Mouse (Mus musculus): ENCODE measurements around the gene Lsm11. TPM values are rescaled to one million over a fixed set of nuclear protein-coding genes. Genes with fewer than 3 reads are reported as not detected.

Lsm11 gene
- total RNA-seq, 2 experiments from 2014 or later, result 30.7 to 32.7 TPM

DNA sequence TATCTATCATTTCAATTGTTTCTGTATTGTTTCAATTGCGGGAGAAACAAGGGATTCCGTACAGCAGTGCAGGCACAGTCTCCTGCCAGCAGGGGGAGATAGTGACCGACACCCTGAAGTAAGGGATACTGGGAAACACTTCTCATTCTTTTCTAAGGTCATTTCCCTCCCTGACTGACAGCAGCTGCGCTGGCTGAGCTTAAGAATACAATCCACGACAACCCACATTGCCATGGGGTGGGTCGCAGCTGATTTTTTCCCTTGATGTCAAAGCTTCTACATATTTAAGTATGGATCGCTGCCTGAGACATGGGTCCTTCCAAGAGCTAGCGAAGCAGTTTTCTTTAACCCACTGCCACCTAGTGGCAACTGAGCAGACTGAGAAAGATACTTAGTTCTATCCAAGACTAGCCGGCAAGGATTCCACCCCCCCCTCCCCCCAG, 18.1 kb downstream of the Lsm11 start:
- peak; percentile 71 to 74 for DNase-seq

DNA sequence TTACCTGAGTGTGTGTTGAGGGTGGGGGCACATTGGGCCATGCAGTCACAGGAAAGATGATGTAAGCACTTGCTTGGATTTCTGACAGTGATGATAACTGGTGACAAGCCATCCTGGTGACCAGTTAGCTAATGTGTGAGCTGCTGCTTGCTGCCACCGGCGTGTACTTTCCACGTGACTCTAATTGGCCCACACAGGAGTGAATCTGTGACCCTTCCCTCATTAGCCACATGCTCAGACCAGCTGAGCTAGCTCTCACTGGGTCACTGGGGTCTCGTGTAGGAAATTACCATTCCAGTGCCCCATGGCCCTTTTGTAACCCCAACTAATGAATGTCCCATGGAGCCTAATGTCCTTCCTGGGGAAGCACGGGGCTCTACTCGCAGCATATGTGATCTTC, 19.3 kb downstream of the Lsm11 start:
- no peak for DNase-seq

DNA sequence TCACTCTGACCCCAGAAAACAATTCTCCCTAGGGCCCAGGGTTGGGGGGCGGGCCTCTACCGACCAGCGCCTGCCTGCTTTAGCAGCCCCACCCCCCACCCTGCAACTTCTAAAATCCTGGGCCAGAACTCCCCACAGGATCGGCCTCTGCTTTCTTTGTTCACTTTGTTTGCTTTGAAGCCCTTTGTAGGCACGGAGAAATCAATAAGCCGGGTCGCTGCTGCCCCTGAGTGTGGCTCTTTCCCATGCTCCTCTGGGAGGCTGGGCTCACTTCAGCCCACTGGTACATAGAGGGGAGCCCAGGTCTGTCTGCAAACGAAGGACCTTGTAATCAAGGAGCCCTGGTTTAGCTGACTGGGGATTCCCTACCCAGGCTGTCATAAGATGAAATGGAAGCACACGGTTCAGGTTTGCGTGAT, 23.2 kb downstream of the Lsm11 start:
- DNase-seq, result no peak

DNA sequence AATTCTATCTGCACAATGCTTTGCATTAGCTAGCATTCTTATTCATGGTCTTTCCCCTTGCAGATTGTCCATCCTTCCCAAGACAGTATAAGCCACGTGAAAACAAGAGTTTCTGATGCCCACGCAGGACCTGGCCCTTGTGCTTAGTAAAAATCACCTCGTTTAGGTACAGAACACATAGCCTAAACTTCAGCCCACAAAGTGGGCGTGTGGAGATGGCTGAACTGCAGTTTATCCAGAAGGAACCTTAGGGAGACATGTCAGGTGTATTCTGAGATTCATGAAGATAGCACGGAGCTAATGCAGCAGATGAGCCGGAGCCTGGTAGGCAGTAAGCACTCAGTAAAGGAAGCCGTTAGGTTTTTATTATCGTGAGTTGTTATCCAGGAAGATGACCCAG, 23.7 kb downstream of the Lsm11 start:
- DNase-seq, result no peak

DNA sequence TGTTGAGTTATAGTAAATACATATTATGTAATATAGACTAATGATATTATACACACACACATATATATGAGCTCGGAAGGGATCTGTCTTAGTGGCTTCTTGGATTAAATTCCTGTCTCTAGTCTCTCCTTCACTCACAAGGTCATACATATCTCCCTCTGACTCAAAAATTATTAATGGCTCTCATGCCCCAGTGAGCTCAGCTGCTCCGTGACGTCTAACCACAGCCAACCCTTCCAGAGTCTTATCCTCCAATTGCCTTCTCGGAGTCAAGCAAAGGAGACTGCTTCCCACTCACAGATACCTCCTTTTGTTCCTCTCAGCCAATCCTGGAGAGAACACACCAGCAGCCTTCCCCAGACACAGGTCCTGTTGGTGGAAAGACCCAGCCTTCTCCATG, 25.9 kb downstream of the Lsm11 start:
- DNase-seq, result no peak

DNA sequence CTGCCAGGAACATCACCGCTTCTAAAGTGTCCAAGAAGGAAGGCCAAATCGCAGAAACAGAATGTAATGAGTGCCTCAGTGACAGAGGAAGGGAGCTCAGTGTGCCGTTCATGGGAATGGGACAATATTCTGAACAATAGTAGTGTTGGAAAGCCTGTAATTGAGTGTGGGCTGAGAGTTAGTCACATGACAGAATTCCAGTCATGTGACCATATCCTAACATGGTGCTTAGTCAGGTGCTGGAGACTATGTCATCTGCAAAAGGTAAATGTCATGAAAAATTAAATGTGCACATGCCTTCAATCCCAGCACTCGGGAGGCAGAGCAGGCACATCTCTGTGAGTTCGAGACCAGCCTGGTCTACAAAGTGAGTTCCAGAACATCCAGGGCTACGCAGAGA, 26.7 kb downstream of the Lsm11 start:
- no peak for DNase-seq

DNA sequence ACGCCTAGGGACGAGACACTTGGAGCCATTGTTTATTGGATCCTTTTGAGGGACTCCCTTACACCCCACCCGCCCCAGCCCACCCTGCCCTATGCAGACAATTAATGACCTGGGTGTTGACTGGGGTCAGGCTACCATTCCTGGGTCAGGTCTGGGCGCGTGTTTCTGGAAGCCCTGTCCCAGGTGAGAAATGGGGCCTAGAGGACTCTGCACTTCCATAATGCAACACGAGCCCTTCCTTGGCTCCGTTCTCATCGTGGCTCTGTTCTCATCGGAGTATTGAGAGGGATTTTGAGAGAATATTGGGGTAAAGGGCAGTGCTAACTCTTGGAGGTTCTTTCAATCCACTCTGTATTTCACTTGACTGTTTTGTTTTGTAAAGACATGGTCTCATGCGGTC, 28.5 kb downstream of the Lsm11 start:
- no peak for DNase-seq

DNA sequence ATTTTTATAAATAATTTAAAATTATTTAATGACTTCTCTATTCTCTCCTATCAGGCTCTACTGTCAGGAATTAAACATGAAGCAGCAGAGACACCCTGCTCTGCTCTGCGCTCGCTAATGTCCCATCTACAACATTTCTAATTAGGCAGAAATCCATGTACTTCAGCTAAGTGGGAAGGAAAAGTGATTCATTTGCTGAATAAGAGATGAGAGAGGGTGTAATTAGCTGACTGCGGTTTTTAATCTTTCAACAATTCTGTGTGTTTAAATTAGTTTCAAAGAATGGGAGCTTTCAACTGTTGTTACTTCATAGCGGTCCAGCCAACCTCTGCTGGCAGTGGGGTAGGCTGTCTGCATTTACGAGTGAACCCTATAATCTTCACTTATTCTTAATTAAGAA, 34.0 kb downstream of the Lsm11 start:
- no peak for DNase-seq

DNA sequence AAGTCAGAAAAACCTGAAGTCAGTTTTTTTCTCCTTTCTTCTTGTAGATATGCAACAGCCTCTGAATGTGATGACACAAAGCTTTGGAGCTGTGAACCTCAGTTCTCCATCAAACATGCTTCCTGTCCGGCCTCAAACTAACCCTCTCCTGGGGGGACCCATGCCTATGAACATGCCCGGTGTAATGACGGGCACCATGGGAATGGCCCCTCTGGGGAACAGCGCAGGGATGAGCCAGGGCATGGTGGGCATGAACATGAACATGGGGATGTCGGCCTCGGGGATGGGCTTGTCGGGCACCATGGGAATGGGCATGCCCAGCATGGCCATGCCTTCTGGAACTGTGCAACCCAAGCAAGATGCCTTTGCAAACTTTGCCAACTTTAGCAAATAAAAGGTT, 35.8 kb downstream of the Lsm11 start:
- no peak for DNase-seq

DNA sequence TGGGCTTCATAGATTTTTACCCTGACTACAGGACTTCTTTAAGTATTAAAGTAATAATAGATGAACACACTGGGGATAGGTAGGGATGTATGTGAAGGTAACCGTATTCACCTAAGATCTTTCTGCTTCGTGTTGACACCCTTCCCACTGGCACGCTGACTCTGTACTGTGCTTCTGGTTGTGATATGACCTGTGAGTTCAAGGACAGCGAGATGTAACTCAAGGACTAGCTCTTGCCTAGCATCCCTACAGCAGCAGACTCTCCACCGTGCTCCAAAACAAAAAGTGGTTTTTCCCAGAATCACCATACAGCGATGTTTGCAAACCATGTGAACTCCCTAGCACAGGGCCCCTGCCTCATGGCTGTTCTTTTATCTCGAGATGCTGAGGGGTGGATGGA, 36.7 kb downstream of the Lsm11 start:
- no peak for DNase-seq

DNA sequence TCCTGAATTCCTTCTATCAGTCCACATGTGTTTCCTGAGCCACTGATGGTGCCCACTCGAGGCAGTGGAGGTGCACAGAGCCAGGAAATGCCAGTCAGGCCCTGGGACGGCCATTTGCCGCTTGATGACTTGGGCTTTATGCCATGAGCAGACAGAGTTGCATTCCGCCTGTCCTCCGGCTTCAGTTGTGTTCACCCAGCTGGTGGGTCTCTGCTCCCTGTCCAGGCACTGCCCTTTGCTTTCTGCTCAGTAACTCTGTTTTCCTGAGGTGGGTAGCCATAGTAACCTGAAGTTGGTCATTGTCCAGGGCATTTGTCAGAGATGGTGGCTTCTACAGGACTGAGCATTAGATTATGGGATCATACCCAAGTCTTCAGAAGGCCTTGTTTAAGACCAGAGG, 37.4 kb downstream of the Lsm11 start:
- DNase-seq, result no peak

DNA sequence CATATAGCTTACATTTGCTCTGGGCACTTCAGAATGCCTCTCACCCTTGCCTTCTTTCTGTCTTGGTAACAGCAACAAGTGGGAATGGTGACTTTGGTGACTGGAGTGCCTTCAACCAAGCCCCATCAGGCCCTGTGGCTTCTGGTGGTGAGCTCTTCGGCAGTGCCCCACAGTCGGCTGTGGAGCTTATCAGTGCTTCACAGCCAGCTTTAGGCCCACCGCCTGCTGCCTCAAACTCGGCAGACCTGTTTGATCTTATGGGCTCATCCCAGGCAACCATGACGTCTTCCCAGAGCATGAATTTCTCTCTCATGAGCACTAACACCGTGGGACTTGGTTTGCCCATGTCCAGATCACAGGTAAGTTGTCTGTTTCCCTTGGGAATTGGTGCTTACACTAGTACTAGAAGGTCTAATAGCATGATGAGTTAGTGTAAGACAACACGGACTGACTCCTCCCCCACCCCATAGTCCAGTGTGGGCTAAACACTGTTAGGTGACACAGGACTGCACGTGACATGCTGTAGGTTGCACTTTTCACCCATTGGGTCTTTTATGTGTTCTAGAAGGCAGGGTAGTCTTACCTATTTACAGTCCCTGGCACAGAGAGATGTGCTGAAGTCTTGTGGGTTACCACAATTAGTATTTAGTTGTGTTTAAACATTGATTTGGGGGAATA, 38.5 kb downstream of the Lsm11 start:
- no peak for DNase-seq

DNA sequence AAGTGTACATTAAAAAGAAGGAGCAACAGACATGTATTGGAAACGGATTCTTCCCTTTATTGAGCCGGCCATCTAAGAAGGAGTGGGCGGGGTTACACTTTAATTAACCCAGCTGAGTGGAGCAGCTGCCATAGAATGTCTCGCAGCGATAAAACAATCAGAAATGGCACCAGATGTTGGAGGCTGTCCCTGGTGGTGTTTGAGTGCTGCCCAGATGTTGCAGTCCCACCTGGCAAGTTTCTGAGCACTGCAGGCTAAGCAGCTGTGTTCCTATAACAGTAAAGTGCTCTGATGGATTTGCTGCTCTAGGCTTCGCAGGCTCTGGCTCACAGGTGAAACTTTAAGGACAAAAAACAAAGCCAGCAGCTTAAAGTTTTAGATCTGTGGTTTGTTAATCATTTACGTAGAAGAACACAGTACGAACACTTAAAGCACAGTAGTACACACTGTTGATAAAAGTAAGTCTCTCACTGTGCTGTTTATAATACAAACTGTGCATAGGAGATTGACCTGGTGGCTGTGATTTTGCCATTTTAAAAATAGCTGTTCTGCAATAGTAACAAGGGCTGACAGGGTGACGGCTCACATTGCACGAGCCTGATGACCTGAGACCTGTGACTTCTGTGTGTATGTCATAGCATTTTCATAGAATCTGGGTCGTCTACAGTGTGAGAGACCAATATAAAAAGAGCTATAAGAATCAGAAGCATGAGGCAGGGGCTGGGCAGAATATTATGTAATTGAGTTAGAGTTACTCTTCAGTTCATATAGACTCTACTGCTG, 44.3 kb downstream of the Lsm11 start:
- DNase-seq, result no peak

DNA sequence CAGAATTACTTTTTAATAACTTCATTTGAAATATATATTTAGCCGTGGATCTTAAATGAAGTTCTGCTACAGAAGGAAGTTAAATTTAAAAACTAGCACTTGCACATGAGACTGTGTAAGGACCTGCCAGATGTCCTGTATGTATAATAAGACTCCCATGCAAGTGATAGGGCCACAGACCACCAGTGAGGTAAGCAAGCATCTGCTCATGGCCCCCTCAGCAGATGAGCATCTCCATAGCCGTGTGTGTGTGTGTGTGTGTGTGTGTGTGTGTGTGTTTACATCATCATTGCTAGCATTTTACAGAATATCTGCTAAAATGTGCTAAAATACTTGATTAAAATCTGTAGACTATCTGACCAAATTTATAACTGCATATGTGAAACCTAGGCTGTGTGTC, 47.3 kb downstream of the Lsm11 start:
- no peak for DNase-seq

DNA sequence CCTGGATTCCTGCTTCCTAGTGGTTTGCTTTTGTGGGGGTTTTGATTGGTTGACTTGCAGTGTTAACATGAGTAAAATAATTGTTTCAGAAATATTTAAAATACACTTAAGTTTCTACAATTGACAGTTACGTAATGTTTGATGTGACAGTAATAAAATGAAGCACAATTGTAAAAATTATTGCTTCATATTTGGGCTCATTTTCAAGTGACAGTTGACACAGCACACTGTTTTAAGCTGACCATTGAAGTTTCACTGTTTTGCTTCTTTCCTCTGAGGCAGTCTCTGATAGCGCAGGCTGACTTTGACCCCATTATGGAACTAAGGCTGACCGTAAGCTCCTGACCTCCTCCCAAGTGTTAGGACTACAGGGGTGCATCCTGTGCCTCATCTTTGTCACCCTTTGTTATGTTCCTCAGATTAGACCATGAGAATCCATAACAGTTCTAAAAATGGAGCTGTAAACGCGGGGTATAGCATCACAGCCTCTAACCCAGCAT, 51.8 kb downstream of the Lsm11 start:
- no peak for DNase-seq

DNA sequence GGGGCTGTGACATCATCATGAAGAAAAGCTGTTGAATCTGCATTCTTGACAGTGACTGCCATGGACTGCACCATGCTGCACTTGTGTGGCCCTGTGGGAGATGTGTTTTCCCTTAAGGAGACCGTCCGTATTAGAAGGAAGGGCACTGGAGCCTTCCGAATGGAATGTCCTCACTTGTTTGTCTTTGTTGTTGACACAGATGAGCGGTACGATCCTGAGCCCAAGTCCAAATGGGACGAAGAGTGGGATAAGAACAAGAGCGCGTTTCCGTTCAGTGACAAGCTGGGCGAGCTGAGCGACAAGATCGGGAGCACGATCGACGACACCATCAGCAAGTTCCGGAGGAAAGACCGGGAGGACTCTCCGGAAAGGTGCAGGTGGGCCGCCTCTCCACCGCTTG, 54.3 kb downstream of the Lsm11 start:
- no peak for DNase-seq

DNA sequence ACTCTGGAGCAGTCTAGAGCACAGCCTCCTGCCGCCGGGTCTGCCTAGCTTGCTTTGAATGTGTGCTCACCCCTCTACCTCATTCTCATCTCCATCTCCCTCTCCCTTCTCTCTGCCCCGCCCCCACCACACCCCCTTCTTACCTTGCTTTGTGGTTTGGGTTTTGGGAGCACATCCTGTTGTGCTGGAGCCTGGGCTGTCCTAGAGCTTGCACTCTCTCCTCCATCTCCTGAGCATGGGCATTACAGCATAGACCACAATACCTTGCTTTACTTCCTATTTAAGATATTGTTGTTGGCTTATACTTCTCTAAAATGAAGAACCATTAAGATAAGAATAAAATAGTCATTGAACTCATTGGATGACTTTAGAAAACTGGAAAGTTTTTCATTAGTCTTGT, 54.8 kb downstream of the Lsm11 start:
- no peak for DNase-seq

DNA sequence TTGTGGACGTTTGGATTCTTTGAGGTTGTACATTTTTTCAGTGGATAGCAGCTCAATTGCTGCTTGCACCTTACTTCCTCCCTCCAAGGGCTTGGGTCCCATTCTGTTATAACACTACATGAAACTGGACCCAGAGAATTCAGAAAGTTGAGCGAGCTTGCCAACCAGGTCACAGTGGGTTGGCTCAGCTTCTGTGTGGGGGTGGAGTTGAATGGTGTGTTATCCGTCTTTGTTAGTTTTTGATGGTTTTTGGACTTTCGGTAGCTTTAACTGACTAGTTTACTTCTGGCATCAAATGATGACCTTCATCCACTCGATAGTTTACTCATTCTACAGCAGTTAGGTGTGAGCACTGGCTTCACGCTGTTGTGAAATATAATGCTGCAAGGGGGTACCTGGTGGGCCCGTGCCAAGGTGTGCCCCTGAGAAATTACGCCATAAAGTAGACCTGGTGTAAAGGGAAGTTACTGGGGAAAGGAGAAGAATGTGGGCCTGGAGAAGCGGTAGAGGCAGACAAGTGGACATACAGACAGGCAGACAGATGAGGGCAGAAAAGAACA, 56.2 kb downstream of the Lsm11 start:
- DNase-seq, result no peak

DNA sequence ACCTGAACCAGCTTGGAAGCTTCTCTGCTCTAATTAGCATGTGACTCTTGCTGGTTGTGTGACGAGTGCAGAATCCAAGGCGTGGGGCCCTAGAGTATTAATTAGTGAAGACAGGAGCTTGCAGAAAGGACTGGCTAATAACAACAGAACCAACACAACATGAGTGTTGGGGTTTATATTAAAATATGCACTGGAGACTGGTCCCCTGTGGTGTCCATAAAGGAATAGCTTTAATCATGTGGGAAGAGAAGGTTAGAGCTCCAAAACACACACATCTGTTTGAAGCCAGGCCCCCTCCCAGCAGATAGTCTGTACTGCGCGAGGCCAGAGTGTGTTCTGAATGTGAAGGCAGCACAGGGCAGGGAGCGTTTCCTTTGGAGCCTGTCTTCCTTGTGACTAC, 58.1 kb downstream of the Lsm11 start:
- no peak for DNase-seq

DNA sequence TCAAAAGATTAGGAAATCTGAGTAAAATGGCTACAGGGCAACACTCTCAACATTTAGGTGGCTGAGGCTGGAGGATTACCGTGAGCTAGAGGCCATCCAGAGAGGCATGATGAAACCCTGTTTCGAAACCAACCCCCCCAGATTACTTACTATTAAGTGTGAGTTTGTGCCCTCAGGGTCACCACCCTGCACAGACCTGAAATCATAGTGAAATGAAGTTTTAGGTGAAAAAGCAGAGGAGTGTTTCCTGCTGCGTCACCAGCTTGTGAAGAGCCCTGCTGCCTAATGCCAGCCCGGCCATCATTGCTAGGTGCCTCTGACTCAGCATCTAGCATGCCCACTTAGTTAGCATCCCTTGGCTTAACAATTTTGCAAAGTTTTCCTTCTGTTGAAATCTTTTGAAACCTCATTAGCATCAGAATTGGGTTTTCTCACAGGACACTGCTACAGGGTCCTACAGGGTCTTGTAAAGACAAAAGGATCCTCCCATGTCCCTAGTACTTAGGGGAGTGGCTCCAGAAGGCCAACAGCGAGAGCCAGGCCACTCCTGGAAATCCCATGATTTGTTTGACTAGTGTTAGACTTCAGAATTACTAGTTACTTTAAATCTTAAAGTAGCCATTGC, 59.0 kb downstream of the Lsm11 start:
- no peak for DNase-seq

DNA sequence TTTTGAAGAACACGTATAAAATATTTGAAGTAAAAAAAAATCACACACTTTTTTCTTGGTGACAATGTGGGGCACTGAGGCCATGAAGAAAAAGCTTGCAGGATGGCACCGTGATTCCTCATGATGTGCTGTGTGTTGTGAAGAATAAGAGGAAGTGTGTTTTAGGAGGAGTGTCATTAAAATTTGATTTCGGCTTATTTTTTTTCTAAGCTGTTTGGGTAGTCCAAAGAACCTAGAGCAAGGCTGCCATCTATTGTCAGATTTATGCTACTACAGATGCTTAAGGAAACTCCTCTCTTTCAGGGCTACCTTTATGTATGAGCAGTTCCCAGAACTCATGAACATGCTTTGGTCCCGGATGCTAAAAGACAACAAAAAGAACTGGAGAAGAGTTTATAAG, 60.7 kb downstream of the Lsm11 start:
- no peak for DNase-seq

DNA sequence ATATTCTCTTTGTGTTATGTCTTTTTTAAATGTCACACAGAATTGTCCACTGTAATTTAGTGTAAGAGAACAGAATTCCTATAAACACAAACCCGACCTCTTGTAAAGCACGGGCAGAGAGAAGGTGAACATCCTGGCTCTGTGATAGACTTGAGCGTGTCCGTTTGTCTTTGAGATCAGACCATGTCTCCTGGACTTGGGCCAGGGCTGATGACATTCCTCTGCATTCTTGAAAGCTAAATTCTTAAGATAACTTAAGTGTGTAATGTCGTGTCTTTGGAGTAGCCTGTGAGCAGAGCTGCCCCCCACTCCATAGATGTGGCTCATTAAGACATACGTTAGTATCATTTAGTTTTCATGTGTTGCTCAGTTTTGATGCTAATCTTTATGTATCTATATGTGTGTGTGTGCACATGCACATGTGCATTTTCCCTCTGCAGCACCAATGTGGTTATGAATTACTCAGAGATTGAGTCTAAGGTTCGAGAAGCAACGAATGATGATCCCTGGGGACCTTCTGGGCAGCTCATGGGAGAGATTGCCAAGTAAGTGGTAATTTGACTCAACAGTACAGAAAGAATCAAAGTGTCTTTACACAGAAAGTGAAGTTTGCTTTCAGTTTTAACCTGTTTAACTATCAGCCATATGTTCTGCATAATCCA, 61.3 kb downstream of the Lsm11 start:
- DNase-seq, result no peak

DNA sequence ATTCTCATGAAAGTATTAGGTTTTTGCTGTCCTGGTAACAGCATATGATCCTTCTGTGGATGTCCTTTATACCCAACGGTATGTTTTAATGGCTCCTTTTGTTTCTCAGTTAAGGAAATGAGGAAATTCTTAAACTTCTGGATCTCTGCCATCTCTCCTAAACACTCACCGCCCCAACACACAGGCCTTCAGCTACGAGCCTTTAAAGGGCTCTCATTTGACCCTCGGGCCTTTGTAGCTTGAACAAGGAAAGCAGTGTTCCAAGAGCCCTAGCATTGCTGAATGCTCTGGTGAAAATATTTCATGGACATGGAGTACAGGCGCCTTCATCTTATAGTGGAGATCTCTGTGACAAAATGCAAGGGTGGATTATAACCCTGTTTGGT, 63.1 kb downstream of the Lsm11 start:
- no peak for DNase-seq

Measured in layer of hippocampus, postnatal 36 days (tissue).